Mouse (Mus musculus): Measurements from ENCODE around the gene Pilrb2. TPM values are rescaled to one million over a fixed set of nuclear protein-coding genes. Genes with fewer than 3 reads are reported as not detected.
A peak's percentile ranks its signal among the peaks of the same experiment; 100 is the strongest.
"Not testable (repeated sequence)": the region's sequence is repeated elsewhere in the genome, so short reads cannot be mapped to it uniquely, and the experiment has no call there.

Gene Pilrb2
- total and polyA plus RNA-seq, 3 experiments: 25.9 to 71.7 TPM; not detected in 1

- not testable (repeated sequence) for H3K79me2 ChIP-seq (ENCODE audit: control insufficient read depth, insufficient read depth, low read length, poor library complexity); H3K27me3 ChIP-seq (ENCODE audit: control insufficient read depth in 1 of 2, insufficient read depth in 2 of 2, low read length in 2 of 2); H3K9me3 ChIP-seq (replicated peaks; ENCODE audit: insufficient read depth, low read length); DNase-seq (ENCODE audit: low read depth, low spot score); H3K4me3 ChIP-seq (ENCODE audit: control insufficient read depth in 1 of 2, insufficient read depth in 1 of 2, low read depth in 2 of 2, low read length in 2 of 2)
- Histone ChIP-seq H3K9ac (ENCODE audit: control insufficient read depth, low read depth, low read length, poor library complexity, severe bottlenecking) (0 out of 2 replicates have a peak overlapping the region, but pooled peaks have one; percentile 10), H3K36me3 (ENCODE audit: control insufficient read depth in 1 of 2, insufficient read depth in 2 of 2, low read length in 2 of 2) (peaks cover 0 to 24% of the 10 kb centered on the region in 2 experiments; a peak in 2 of 4 replicates), H3K4me1 (ENCODE audit: control insufficient read depth in 1 of 2, insufficient read depth in 2 of 2, low read length in 2 of 2) (peaks cover 9 to 40% of the 10 kb centered on the region in 2 experiments), H3K27ac (ENCODE audit: control insufficient read depth, low read depth, low read length) (peak overlapping the region; percentile 87)
- TF ChIP-seq MAX (IDR thresholded peaks at IDR 0.05; ENCODE audit: low read length) (peak; percentile 78), MYC (IDR thresholded peaks at IDR 0.05; ENCODE audit: low read depth, low read length) (peak; percentile 66), MXI1 (IDR thresholded peaks at IDR 0.05; ENCODE audit: low read depth, low read length) (0 out of 2 replicates have a peak, but pooled peaks have one; percentile 35)
These were observed 727 bp upstream of the Pilrb2 start for GRCm38 (mm10) chr5:137872381-137872702.

GRCm38 (mm10) chr5:137868600-137868999, 3.0 kb downstream of the Pilrb2 start:
- not testable (repeated sequence) for H3K4me3 ChIP-seq (ENCODE audit: control insufficient read depth in 1 of 2, insufficient read depth in 1 of 2, low read depth in 2 of 2, low read length in 2 of 2); DNase-seq (ENCODE audit: low read depth, low spot score); H3K9ac ChIP-seq (ENCODE audit: control insufficient read depth, low read depth, low read length, poor library complexity, severe bottlenecking); H3K27me3 ChIP-seq (ENCODE audit: control insufficient read depth in 1 of 2, insufficient read depth in 2 of 2, low read length in 2 of 2); H3K79me2 ChIP-seq (ENCODE audit: control insufficient read depth, insufficient read depth, low read length, poor library complexity); H3K27ac ChIP-seq (ENCODE audit: control insufficient read depth, low read depth, low read length); H3K9me3 ChIP-seq (replicated peaks; ENCODE audit: insufficient read depth, low read length)
- Histone ChIP-seq H3K36me3 (ENCODE audit: control insufficient read depth in 1 of 2, insufficient read depth in 2 of 2, low read length in 2 of 2) (peaks cover 0 to 14% of the 10 kb centered on the region in 2 experiments; a peak in 2 of 4 replicates), H3K4me1 (ENCODE audit: control insufficient read depth in 1 of 2, insufficient read depth in 2 of 2, low read length in 2 of 2) (peaks cover 8 to 23% of the 10 kb centered on the region in 2 experiments)

DNA sequence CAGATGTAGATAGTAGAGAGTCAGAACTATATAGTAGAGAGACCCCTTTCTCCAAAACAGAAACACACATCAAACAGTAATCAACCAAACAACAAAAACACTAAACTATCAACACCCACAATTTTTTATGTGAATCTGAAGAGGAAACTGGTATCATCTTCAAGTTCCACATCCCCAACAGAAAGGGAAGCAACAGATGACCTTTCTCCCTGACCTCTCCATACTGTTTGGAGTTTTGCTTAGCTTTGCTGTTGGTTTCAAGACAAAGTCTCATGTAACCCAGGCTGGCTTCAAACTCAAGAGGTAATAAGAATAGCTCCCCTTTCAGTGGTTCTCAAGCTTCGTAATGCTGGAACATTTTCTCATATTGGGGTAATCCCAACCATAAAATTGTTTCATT, 7.6 kb downstream of the Pilrb2 start:
- H3K4me3 ChIP-seq (ENCODE audit: control insufficient read depth in 1 of 2, insufficient read depth in 1 of 2, low read depth in 2 of 2, low read length in 2 of 2): not testable (repeated sequence)

DNA sequence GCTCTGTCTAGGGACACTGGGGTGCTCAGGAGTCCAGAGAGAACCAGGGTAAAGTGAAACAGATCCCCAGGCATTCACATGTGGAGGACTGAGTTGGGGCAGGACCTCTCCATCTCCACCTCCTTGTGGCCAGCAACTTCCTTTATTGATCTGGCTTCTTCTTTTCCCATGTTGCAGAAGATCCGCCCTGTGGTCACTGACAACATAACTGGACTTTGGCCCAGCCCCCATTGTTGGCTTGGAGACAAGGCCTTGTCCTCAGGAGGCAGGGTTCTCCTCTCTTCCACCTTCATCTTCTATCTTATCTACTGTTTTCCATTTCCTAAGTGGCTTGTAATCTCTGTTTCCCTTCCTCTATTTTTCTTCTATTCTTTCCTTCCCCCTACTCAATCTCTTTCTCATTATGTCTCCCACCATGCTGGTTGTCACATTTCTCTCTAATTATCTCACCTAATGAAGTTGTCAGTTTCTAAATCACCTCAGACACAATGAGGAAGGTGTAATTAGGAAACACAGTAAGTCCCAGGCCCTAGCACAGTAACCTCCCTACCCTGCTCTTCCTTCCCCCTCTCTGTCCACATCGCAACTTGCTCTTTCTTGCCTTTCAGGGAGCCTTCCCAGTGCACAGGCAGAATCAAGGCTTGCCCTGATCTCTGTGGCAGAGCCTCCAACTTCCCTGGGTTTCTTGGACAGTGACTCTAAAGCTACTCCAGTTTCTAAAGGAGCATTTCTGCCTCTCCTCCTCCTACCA, 13.5 kb downstream of the Pilrb2 start, which contains the start of gene Pilrb1:
Pilrb1 (minus strand) TSS at position 147 of the 751 bp plus-strand sequence.
- H3K9me3 ChIP-seq (replicated peaks; ENCODE audit: insufficient read depth, low read length); H3K4me3 ChIP-seq (ENCODE audit: control insufficient read depth in 1 of 2, insufficient read depth in 1 of 2, low read depth in 2 of 2, low read length in 2 of 2); H3K9ac ChIP-seq (ENCODE audit: control insufficient read depth, low read depth, low read length, poor library complexity, severe bottlenecking); H3K36me3 ChIP-seq (ENCODE audit: control insufficient read depth in 1 of 2, insufficient read depth in 2 of 2, low read length in 2 of 2); H3K79me2 ChIP-seq (ENCODE audit: control insufficient read depth, insufficient read depth, low read length, poor library complexity); H3K27me3 ChIP-seq (ENCODE audit: control insufficient read depth in 1 of 2, insufficient read depth in 2 of 2, low read length in 2 of 2): not testable (repeated sequence)
- peaks cover 4 to 20% of the 10 kb centered on the region in 2 experiments; a peak in 3 of 4 replicates for H3K4me1 ChIP-seq (ENCODE audit: control insufficient read depth in 1 of 2, insufficient read depth in 2 of 2, low read length in 2 of 2)
- peak; percentile 24; the same call in 1 of the 2 replicates for TF ChIP-seq GATA1 (IDR thresholded peaks at IDR 0.05; ENCODE audit: low read depth, low read length)
- peak; percentile 51 to 58; a peak in 2 of 4 replicates for TF ChIP-seq EP300 (IDR thresholded peaks at IDR 0.05; ENCODE audit: low read depth in 1 of 2, low read length in 2 of 2)
- peak; percentile 48 for DNase-seq (ENCODE audit: low read depth, low spot score)
- peak within 1 kb of the TSS; percentile 75 for H3K27ac ChIP-seq (ENCODE audit: control insufficient read depth, low read depth, low read length)

More for the DNA sequence above, 7.6 kb downstream of the Pilrb2 start:
- not testable (repeated sequence) for H3K9ac ChIP-seq (ENCODE audit: control insufficient read depth, low read depth, low read length, poor library complexity, severe bottlenecking); DNase-seq (ENCODE audit: low read depth, low spot score); H3K9me3 ChIP-seq (replicated peaks; ENCODE audit: insufficient read depth, low read length); H3K36me3 ChIP-seq (ENCODE audit: control insufficient read depth in 1 of 2, insufficient read depth in 2 of 2, low read length in 2 of 2); H3K27me3 ChIP-seq (ENCODE audit: control insufficient read depth in 1 of 2, insufficient read depth in 2 of 2, low read length in 2 of 2); H3K27ac ChIP-seq (ENCODE audit: control insufficient read depth, low read depth, low read length); H3K79me2 ChIP-seq (ENCODE audit: control insufficient read depth, insufficient read depth, low read length, poor library complexity); H3K4me1 ChIP-seq (ENCODE audit: control insufficient read depth in 1 of 2, insufficient read depth in 2 of 2, low read length in 2 of 2)
